Mouse (Mus musculus) G1E (cell line): ENCODE data around the gene Actb. TPM values are rescaled to one million over a fixed set of nuclear protein-coding genes. Genes with fewer than 3 reads are reported as not detected.

ENCODE experiments used
- ATAC-seq: 2 replicates; pipeline ENCODE4 v1.8.0; 2016; ENCODE audit warnings: mild to moderate bottlenecking; ENCODE audit not compliant: insufficient number of reproducible peaks, poor library complexity, low FRiP score, severe bottlenecking; ENCODE audit errors: extremely low read depth
- DNase-seq: peaks from one replicate; pipeline ENCODE4 v3.0.0; 2012; ENCODE audit warnings: low spot score
- H3K27me3 ChIP-seq: 2 replicates; pipeline ENCODE4 v1.6.1; 2012; ENCODE audit warnings: mild to moderate bottlenecking, low read length, inconsistent platforms; ENCODE audit not compliant: insufficient read depth
- H3K36me3 ChIP-seq: replicated peaks from 2 replicates; pipeline ENCODE3; 2012; ENCODE audit warnings: mild to moderate bottlenecking, inconsistent platforms
- H3K4me1 ChIP-seq: 2 replicates; pipeline ENCODE4 v1.6.1; 2012; ENCODE audit warnings: low read depth, low read length, inconsistent platforms, mixed read lengths; ENCODE audit not compliant: insufficient read depth
- H3K4me3 ChIP-seq: 2 replicates; pipeline ENCODE4 v1.5.1; 2012; ENCODE audit warnings: low read depth, mild to moderate bottlenecking, inconsistent platforms, low read length, moderate library complexity, mixed read lengths
- H3K9me3 ChIP-seq: replicated peaks from 2 replicates; pipeline ENCODE4 v1.6.1; 2012; ENCODE audit warnings: inconsistent platforms
- CTCF ChIP-seq: IDR thresholded peaks from 2 replicates; pipeline ENCODE4 v1.5.1; 2012; ENCODE audit warnings: low read depth, low read length, inconsistent platforms, mixed read lengths
- GATA1 ChIP-seq: IDR thresholded peaks from 2 replicates; pipeline ENCODE4 v1.6.1; 2012; ENCODE audit warnings: borderline replicate concordance, low read length, inconsistent platforms, mixed read lengths
- GATA2 ChIP-seq: IDR thresholded peaks from 2 replicates; pipeline ENCODE4 v1.6.1; 2012; ENCODE audit warnings: low read depth, low read length, inconsistent platforms, borderline replicate concordance
- POLR2AphosphoS5 ChIP-seq: IDR thresholded peaks from 2 replicates; pipeline ENCODE4 v1.6.1; 2012; ENCODE audit warnings: low read depth, low read length, inconsistent platforms; ENCODE audit not compliant: insufficient replicate concordance
- TAL1 ChIP-seq: conservative IDR thresholded peaks from 2 replicates; pipeline ENCODE4 v1.6.1; 2012; ENCODE audit warnings: low read depth, low read length, inconsistent platforms, mixed read lengths
- polyA plus RNA-seq: library from polyadenylated mRNA; stranded (reverse); fragments of >175 nt; gene quantifications from 2 replicates; pipeline ENCODE4 v1.2.3, GENCODE M21; 2012
- total RNA-seq, 2 experiments: library from RNA; stranded (forward) in 1 of 2; stranded (reverse) in 1 of 2; fragments of 200-1000 nt in 1 of 2; fragments of >200 nt in 1 of 2; fragmentation: Nextera tagmentation in 1 of 2; gene quantifications; 2 replicates each; pipeline ENCODE4 v1.2.3; 2014 to 2017

Gene Actb
- total and polyA plus RNA-seq, 3 experiments, result 3,214 to 5,110 (median 4,919) TPM

GRCm38 (mm10) chr5:142916593-142916992 lies 10.0 kb upstream of the Actb start:
- peaks cover 48% of the 10 kb centered on the region for H3K4me1 ChIP-seq
- H3K36me3 ChIP-seq, result no peaks in the 10 kb centered on the region
- no peak for ATAC-seq
- DNase-seq, result no peak
- no peak for TF ChIP-seq CTCF
- TF ChIP-seq GATA2, result no peak
- no peak for TF ChIP-seq POLR2AphosphoS5
- no peak for TF ChIP-seq TAL1
- TF ChIP-seq GATA1, result no peak
- no peaks in the 10 kb centered on the region for H3K27me3 ChIP-seq
- H3K9me3 ChIP-seq, result peaks cover 2% of the 10 kb centered on the region; the same call in 1 of the 2 replicates
- H3K4me3 ChIP-seq, result no peak overlapping the region

GRCm38 (mm10) chr5:142915231-142915630 lies 8.7 kb upstream of the Actb start:
- DNase-seq (no peak), ATAC-seq (no peak)
- H3K4me1 ChIP-seq, result peaks cover 45% of the 10 kb centered on the region
- no peaks in the 10 kb centered on the region for H3K27me3 ChIP-seq
- TF ChIP-seq TAL1 (no peak), CTCF (no peak), POLR2AphosphoS5 (no peak), GATA1 (no peak), GATA2 (no peak)
- no peak overlapping the region for H3K4me3 ChIP-seq
- H3K36me3 ChIP-seq, result no peaks in the 10 kb centered on the region
- H3K9me3 ChIP-seq, result peaks cover 2% of the 10 kb centered on the region; the same call in 1 of the 2 replicates

- no peak for TF ChIP-seq GATA1
- no peak for TF ChIP-seq CTCF
- no peak for TF ChIP-seq POLR2AphosphoS5
- TF ChIP-seq GATA2, result no peak
- no peak for TF ChIP-seq TAL1
- ATAC-seq, result no peak
- Histone ChIP-seq H3K4me3 (no peak overlapping the region), H3K36me3 (no peaks in the 10 kb centered on the region), H3K27me3 (no peaks in the 10 kb centered on the region), H3K4me1 (peaks cover 58% of the 10 kb centered on the region), H3K9me3 (peaks cover 2% of the 10 kb centered on the region; the same call in 1 of the 2 replicates)
- DNase-seq, result no peak
Measured at GRCm38 (mm10) chr5:142912739-142913138, 6.2 kb upstream of the Actb start.

- no peak for ATAC-seq
- peaks cover 62% of the 10 kb centered on the region for H3K4me1 ChIP-seq
Measured at GRCm38 (mm10) chr5:142912320-142912719, 5.8 kb upstream of the Actb start.

GRCm38 (mm10) chr5:142911629-142912028 lies 5.1 kb upstream of the Actb start:
- peaks cover 68% of the 10 kb centered on the region for H3K4me1 ChIP-seq
- no peaks in the 10 kb centered on the region for H3K36me3 ChIP-seq
- H3K27me3 ChIP-seq, result no peaks in the 10 kb centered on the region
- TF ChIP-seq CTCF (no peak), GATA2 (no peak), TAL1 (no peak), GATA1 (no peak)
- no peak for ATAC-seq
- DNase-seq, result no peak
- no peaks in the 10 kb centered on the region for H3K9me3 ChIP-seq
- H3K4me3 ChIP-seq, result no peak overlapping the region

More at GRCm38 (mm10) chr5:142912320-142912719, 5.8 kb upstream of the Actb start:
- no peak for TF ChIP-seq POLR2AphosphoS5
- TF ChIP-seq GATA2, result no peak
- no peak for TF ChIP-seq TAL1
- TF ChIP-seq CTCF, result no peak
- TF ChIP-seq GATA1, result no peak
- Histone ChIP-seq H3K36me3 (no peaks in the 10 kb centered on the region), H3K9me3 (peaks cover under 1% of the 10 kb centered on the region; the same call in 1 of the 2 replicates), H3K4me3 (no peak overlapping the region), H3K27me3 (no peaks in the 10 kb centered on the region)
- no peak for DNase-seq

GRCm38 (mm10) chr5:142909576-142910278 lies 3.2 kb upstream of the Actb start:
- Histone ChIP-seq H3K4me3 (peak overlapping the region; percentile 100; the same call in 1 of the 2 replicates), H3K4me1 (peaks cover 65% of the 10 kb centered on the region), H3K9me3 (no peaks in the 10 kb centered on the region), H3K27me3 (no peaks in the 10 kb centered on the region), H3K36me3 (peaks cover 13% of the 10 kb centered on the region)
- DNase-seq, result no peak
- no peak for TF ChIP-seq POLR2AphosphoS5
- TF ChIP-seq GATA1, result no peak
- TF ChIP-seq TAL1, result no peak
- TF ChIP-seq CTCF, result no peak
- TF ChIP-seq GATA2, result no peak
- ATAC-seq, result peak; percentile 6; the same call in 1 of the 2 replicates
